Mouse (Mus musculus) C2C12 (cell line): Measurements from ENCODE around the gene Amh.

Experiments used
- CEBPB ChIP-seq: IDR thresholded peaks from one replicate; pipeline ENCODE4 v1.6.1; 2011; ENCODE audit warnings: low read depth, mild to moderate bottlenecking, control low read depth, moderate library complexity
- CTCF ChIP-seq: IDR thresholded peaks from one replicate; pipeline ENCODE4 v1.5.1; 2011; ENCODE audit not compliant: control insufficient read depth, insufficient read depth, insufficient read length
- FOSL1 ChIP-seq: IDR thresholded peaks from one replicate; pipeline ENCODE4 v1.8.0; 2011; ENCODE audit warnings: mild to moderate bottlenecking, low read length; ENCODE audit not compliant: poor library complexity, insufficient read depth, severe bottlenecking
- MYOG ChIP-seq: IDR thresholded peaks from one replicate; pipeline ENCODE4 v1.6.1; 2011; ENCODE audit not compliant: control insufficient read depth, insufficient read length; ENCODE audit errors: extremely low read depth
- USF1 ChIP-seq: IDR thresholded peaks from one replicate; pipeline ENCODE4 v1.6.1; 2011; ENCODE audit warnings: low read depth, mild to moderate bottlenecking, control low read depth, moderate library complexity

DNA sequence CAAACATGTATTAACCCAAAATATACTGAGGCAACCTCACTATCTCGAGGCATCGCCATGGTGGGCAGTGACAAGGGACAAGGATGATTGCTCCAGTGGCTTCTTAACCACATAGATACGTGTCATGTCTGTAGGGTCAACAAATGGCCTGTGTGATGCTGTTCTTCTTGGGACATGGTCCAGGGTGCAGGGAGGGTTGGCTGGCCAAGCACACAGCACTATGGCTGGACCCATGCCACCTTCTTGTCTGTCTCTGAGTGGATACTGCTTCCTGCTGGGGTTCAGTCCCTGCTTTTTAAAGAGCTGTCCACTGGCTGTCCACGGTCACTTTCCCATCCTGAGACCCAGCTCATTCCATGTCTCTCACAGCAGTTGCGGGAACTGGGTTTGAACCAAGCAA, 27.9 kb upstream of the Amh start:
- TF ChIP-seq CTCF (no peak), MYOG (no peak), USF1 (no peak), CEBPB (no peak), FOSL1 (no peak)
